Mouse (Mus musculus) erythroblast, adult 5-6 weeks (primary cell): ENCODE results near the gene Olfr1122. TPM values are rescaled to one million over a fixed set of nuclear protein-coding genes. Genes with fewer than 3 reads are reported as not detected.
"Not testable (repeated sequence)": the region's sequence is repeated elsewhere in the genome, so short reads cannot be mapped to it uniquely, and the experiment has no call there.

Experiments used
- ATAC-seq: replicated peaks from 2 replicates; pipeline ENCODE4 v1.8.0; 2016; ENCODE audit warnings: moderate number of reproducible peaks, mild to moderate bottlenecking, moderate TSS enrichment, inconsistent platforms; ENCODE audit not compliant: poor library complexity, low FRiP score, severe bottlenecking
- total RNA-seq, 2 experiments: library from RNA; stranded (forward) in 1 of 2; stranded (reverse) in 1 of 2; fragments of 150-400 nt in 1 of 2; fragments of 200-764, 138-1000 nt in 1 of 2; gene quantifications; 2 replicates each; pipeline versions ENCODE4 v1.2.3 to v1.2.4; 2015 to 2017; ENCODE audit warnings: low replicate concordance in 2 of 2

Olfr1122 gene
- total RNA-seq (2015; ENCODE audit: low replicate concordance) (not detected in 2 replicates), total RNA-seq (2017; ENCODE audit: low replicate concordance) (0.09 TPM in 1 of 2 replicates, not detected in the other)

DNA sequence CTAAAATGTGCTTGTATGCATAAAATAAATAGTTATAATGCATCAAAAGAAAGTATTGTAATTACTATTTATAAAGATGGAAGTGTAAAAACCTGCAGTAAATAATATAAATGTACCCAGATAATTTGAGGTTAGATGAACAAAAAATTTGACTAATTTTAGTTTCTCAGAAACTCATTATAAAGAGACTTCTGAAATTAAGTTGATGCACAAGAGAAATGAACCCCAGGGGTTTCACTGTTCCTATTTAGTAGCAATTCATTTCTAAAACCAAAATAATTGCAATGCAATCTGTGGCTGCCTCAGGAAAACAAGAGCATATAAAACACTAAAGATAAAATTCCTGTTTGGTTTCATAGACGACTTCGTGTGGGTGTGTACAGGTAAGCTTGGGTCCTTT is at the start of gene Olfr1122:
Gene Olfr1122 (plus strand): TSS at position 301 of the 400 bp plus-strand sequence.
- no peak for ATAC-seq

GRCm38 (mm10) chr2:87354515-87354914 is 31.1 kb upstream of the Olfr1122 start, which contains the start of gene Olfr1120:
Gene Olfr1120 (plus strand): TSS chr2:87354815.
- ATAC-seq: no peak

DNA sequence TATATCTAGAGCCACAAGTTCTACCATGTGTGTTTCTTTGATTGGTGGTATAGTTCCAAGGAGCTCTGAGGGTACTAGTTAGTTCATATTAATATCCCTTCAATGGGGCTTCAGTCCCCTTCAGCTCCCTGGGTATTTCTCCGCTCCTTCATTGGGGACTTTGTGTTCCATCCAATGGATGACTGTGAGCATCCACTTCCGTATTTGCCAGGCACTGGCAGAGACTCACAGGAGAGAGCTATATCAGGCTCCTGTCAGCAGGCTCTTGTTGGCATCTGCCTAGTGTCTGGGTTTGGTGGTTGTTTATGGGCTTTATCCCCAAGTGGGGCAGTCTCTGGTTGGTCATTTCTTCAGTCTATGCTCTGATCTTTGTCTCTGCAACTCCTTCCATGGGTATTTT is 25.5 kb upstream of the Olfr1122 start:
- not testable (repeated sequence) for ATAC-seq

GRCm38 (mm10) chr2:87369595-87369994 is 16.1 kb upstream of the Olfr1122 start, which contains the start of gene Olfr1121:
Gene Olfr1121 (plus strand): TSS chr2:87369895.
- ATAC-seq: no peak

GRCm38 (mm10) chr2:87371726-87372125 is 13.9 kb upstream of the Olfr1122 start:
- no peak for ATAC-seq

- no peak for ATAC-seq
Measured at GRCm38 (mm10) chr2:87383935-87384334, 1.7 kb upstream of the Olfr1122 start.

DNA sequence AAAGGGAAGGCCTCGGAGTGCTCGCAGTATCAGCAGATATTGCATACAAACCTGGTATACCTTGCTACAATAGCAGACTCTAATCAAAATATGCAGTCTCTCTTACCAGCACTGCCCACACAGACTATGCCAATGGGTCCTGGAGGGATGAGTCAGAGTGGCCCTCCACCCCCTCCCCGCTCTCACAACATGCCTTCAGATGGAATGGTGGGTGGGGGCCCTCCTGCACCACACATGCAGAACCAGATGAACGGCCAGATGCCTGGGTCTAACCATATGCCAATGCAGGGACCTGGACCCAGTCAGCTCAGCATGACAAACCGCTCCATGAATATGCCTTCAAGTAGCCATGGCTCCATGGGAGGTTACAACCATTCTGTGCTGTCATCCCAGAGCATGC is 8.0 kb downstream of the Olfr1122 start:
- not testable (repeated sequence) for ATAC-seq

GRCm38 (mm10) chr2:87394686-87395085 is 9.0 kb downstream of the Olfr1122 start:
- ATAC-seq: not testable (repeated sequence)

- no peak for ATAC-seq
Measured at GRCm38 (mm10) chr2:87416335-87416734, 30.7 kb downstream of the Olfr1122 start, which contains the start of gene Olfr1123. Gene Olfr1123 (plus strand): TSS chr2:87416635.

GRCm38 (mm10) chr2:87429975-87430374 is 44.3 kb downstream of the Olfr1122 start, which contains the start of gene Olfr1124:
Gene Olfr1124 (plus strand): TSS chr2:87430275.
- ATAC-seq: no peak

DNA sequence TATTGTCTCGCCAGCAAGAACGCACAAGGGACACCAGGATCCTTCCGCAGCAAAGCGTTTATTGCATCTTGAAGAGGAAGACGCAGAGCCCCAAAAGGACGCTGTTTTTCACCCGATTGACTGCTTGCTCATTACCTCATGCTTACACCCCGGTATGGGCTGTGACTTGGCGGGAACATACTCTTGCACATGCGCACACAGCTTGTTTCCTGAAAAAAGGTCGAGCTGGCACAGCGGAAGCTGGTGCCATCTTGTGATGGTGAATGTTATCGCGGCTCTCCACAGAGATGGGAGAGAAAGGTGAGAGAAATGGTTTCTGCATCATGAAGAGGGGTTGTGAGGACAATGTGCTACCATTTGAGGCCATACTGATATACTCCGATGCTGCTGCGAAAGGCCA is 52.1 kb downstream of the Olfr1122 start:
- no peak for ATAC-seq

Other genes starting within 250 kb of the Olfr1122 start
- not detected in 2 replicates for gene Olfr1110, start 245.5 kb upstream of the Olfr1122 start, total RNA-seq (2015; ENCODE audit: low replicate concordance)
- gene Olfr1110, start 245.5 kb upstream of the Olfr1122 start, total RNA-seq (2017; ENCODE audit: low replicate concordance): 0.17 TPM in 1 of 2 replicates, not detected in the other
- gene Olfr1111, start 233.2 kb upstream of the Olfr1122 start, total RNA-seq (2015; ENCODE audit: low replicate concordance): not detected in 2 replicates
- not detected in 2 replicates for gene Olfr1111, start 233.2 kb upstream of the Olfr1122 start, total RNA-seq (2017; ENCODE audit: low replicate concordance)
- gene Olfr1112, start 198.1 kb upstream of the Olfr1122 start, total RNA-seq (2015; ENCODE audit: low replicate concordance): not detected in 2 replicates
- not detected in 2 replicates for gene Olfr1112, start 198.1 kb upstream of the Olfr1122 start, total RNA-seq (2017; ENCODE audit: low replicate concordance)
- not detected in 2 replicates for gene Olfr1113, start 176.9 kb upstream of the Olfr1122 start, total RNA-seq (2015; ENCODE audit: low replicate concordance)
- gene Olfr1113, start 176.9 kb upstream of the Olfr1122 start, total RNA-seq (2017; ENCODE audit: low replicate concordance): not detected in 2 replicates
- not detected in 2 replicates for gene Olfr1115, start 137.8 kb upstream of the Olfr1122 start, total RNA-seq (2015; ENCODE audit: low replicate concordance)
- 0.70 TPM in 1 of 2 replicates, not detected in the other for gene Olfr1115, start 137.8 kb upstream of the Olfr1122 start, total RNA-seq (2017; ENCODE audit: low replicate concordance)
- not detected in 2 replicates for gene Olfr1116, start 118.3 kb upstream of the Olfr1122 start, total RNA-seq (2015; ENCODE audit: low replicate concordance)
- gene Olfr1116, start 118.3 kb upstream of the Olfr1122 start, total RNA-seq (2017; ENCODE audit: low replicate concordance): under 0.01 TPM in 1 of 2 replicates, not detected in the other
- gene Olfr1118, start 78.3 kb upstream of the Olfr1122 start, total RNA-seq (2015; ENCODE audit: low replicate concordance): not detected in 2 replicates
- not detected in 2 replicates for gene Olfr1118, start 78.3 kb upstream of the Olfr1122 start, total RNA-seq (2017; ENCODE audit: low replicate concordance)
- gene Olfr1120, start 31.0 kb upstream of the Olfr1122 start, total RNA-seq (2015; ENCODE audit: low replicate concordance): not detected in 2 replicates
- gene Olfr1120, start 31.0 kb upstream of the Olfr1122 start, total RNA-seq (2017; ENCODE audit: low replicate concordance): not detected in 2 replicates
- gene Olfr1121, start 16.0 kb upstream of the Olfr1122 start, total RNA-seq (2015; ENCODE audit: low replicate concordance): not detected in 2 replicates
- not detected in 2 replicates for gene Olfr1121, start 16.0 kb upstream of the Olfr1122 start, total RNA-seq (2017; ENCODE audit: low replicate concordance)
- gene Olfr1123, start 30.8 kb downstream of the Olfr1122 start, total RNA-seq (2015; ENCODE audit: low replicate concordance): not detected in 2 replicates
- not detected in 2 replicates for gene Olfr1123, start 30.8 kb downstream of the Olfr1122 start, total RNA-seq (2017; ENCODE audit: low replicate concordance)
- gene Olfr1124, start 44.4 kb downstream of the Olfr1122 start, total RNA-seq (2015; ENCODE audit: low replicate concordance): not detected in 2 replicates
- gene Olfr1124, start 44.4 kb downstream of the Olfr1122 start, total RNA-seq (2017; ENCODE audit: low replicate concordance): not detected in 2 replicates
- not detected in 2 replicates for gene Olfr1126, start 68.1 kb downstream of the Olfr1122 start, total RNA-seq (2015; ENCODE audit: low replicate concordance)
- 2.6 TPM in 1 of 2 replicates, not detected in the other for gene Olfr1126, start 68.1 kb downstream of the Olfr1122 start, total RNA-seq (2017; ENCODE audit: low replicate concordance)
- not detected in 2 replicates for gene Pramel7, start 111.2 kb downstream of the Olfr1122 start, total RNA-seq (2015; ENCODE audit: low replicate concordance)
- gene Pramel7, start 111.2 kb downstream of the Olfr1122 start, total RNA-seq (2017; ENCODE audit: low replicate concordance): not detected in 2 replicates
- gene Pramel6, start 120.7 kb downstream of the Olfr1122 start, total RNA-seq (2015; ENCODE audit: low replicate concordance): not detected in 2 replicates
- gene Pramel6, start 120.7 kb downstream of the Olfr1122 start, total RNA-seq (2017; ENCODE audit: low replicate concordance): not detected in 2 replicates
- gene Olfr153, start 145.9 kb downstream of the Olfr1122 start, total RNA-seq (2015; ENCODE audit: low replicate concordance): 1.5 TPM in 1 of 2 replicates, not detected in the other
- gene Olfr153, start 145.9 kb downstream of the Olfr1122 start, total RNA-seq (2017; ENCODE audit: low replicate concordance): not detected in 2 replicates
- gene Olfr1128, start 159.7 kb downstream of the Olfr1122 start, total RNA-seq (2015; ENCODE audit: low replicate concordance): not detected in 2 replicates
- not detected in 2 replicates for gene Olfr1128, start 159.7 kb downstream of the Olfr1122 start, total RNA-seq (2017; ENCODE audit: low replicate concordance)
- not detected in 2 replicates for gene Olfr1129, start 188.1 kb downstream of the Olfr1122 start, total RNA-seq (2015; ENCODE audit: low replicate concordance)
- not detected in 2 replicates for gene Olfr1129, start 188.1 kb downstream of the Olfr1122 start, total RNA-seq (2017; ENCODE audit: low replicate concordance)
- not detected in 2 replicates for gene Olfr1130, start 220.4 kb downstream of the Olfr1122 start, total RNA-seq (2015; ENCODE audit: low replicate concordance)
- gene Olfr1130, start 220.4 kb downstream of the Olfr1122 start, total RNA-seq (2017; ENCODE audit: low replicate concordance): not detected in 2 replicates
- gene Olfr1131, start 241.3 kb downstream of the Olfr1122 start, total RNA-seq (2015; ENCODE audit: low replicate concordance): not detected in 2 replicates
- not detected in 2 replicates for gene Olfr1131, start 241.3 kb downstream of the Olfr1122 start, total RNA-seq (2017; ENCODE audit: low replicate concordance)